15 mouse cellular contexts compared by ENCODE assay signal in genomic region chr9:40709141-40709537, GRCm38 (mm10). TPM values are rescaled to one million over a fixed set of nuclear protein-coding genes. Genes with fewer than 3 reads are reported as not detected.
DNase-seq lines count a peak whose midpoint lies in the region; ATAC-seq and TF ChIP-seq lines count a peak whose summit lies in the region.
"Had no signal": no experiment of that assay in that cellular context is flagged by ENCODE, and none has a peak within 500 bp of the region (broad histone marks: within the 10 kb centered on the region; RNA-seq: fewer than 3 reads in every experiment).

No protein-coding gene starts in this region.

- no peak for TF ChIP-seq CTCF in kidney, adult 2 months (conservative IDR thresholded peaks at IDR 0.05; ENCODE audit: insufficient read depth, insufficient read length, low read depth, low read length)

- H3K27ac ChIP-seq in kidney, embryonic 14.5 days (ENCODE audit: low read depth, low read length): peak overlapping the region; percentile 6; the same call in 1 of the 2 replicates
- no peak overlapping the region for H3K27ac ChIP-seq in kidney, adult 2 months (ENCODE audit: insufficient read depth, low read depth, low read length)
- H3K27ac ChIP-seq in forebrain, embryonic 13.5 days: peak overlapping the region; percentile 76
- peak overlapping the region; percentile 44; the same call in 1 of the 2 replicates for H3K27ac ChIP-seq in hindbrain, embryonic 16.5 days (ENCODE audit: low read depth, low read length)
- H3K27ac ChIP-seq in neural tube, embryonic 13.5 days (replicated peaks): peak overlapping the region; percentile 80
- H3K27ac ChIP-seq: liver, embryonic 12.5 days had no signal

- no peak overlapping the region for H3K9ac ChIP-seq in kidney, embryonic 14.5 days (ENCODE audit: low read depth, low read length)
- H3K9ac ChIP-seq in forebrain, embryonic 13.5 days: no peak overlapping the region
- H3K9ac ChIP-seq in hindbrain, embryonic 16.5 days (ENCODE audit: low read depth, low read length): no peak overlapping the region
- H3K9ac ChIP-seq in neural tube, embryonic 13.5 days: no peak overlapping the region
- H3K9ac ChIP-seq: liver, embryonic 12.5 days had no signal

- no peak overlapping the region for H3K4me2 ChIP-seq in kidney, embryonic 14.5 days (replicated peaks; ENCODE audit: low read depth, low read length)
- H3K4me2 ChIP-seq in forebrain, embryonic 13.5 days: no peak overlapping the region
- H3K4me2 ChIP-seq in hindbrain, embryonic 16.5 days (ENCODE audit: low read length): no peak overlapping the region
- H3K4me2 ChIP-seq in neural tube, embryonic 13.5 days: no peak overlapping the region
- H3K4me2 ChIP-seq: heart, embryonic 11.5 days; liver, embryonic 12.5 days had no signal

- H3K4me3 ChIP-seq in kidney, embryonic 14.5 days (ENCODE audit: low read length): no peak overlapping the region
- no peak overlapping the region for H3K4me3 ChIP-seq in kidney, adult 2 months (ENCODE audit: insufficient read depth, low read depth, low read length)
- no peak overlapping the region for H3K4me3 ChIP-seq in forebrain, embryonic 13.5 days
- H3K4me3 ChIP-seq in hindbrain, embryonic 16.5 days (ENCODE audit: low read length): no peak overlapping the region
- no peak overlapping the region for H3K4me3 ChIP-seq in neural tube, embryonic 13.5 days
- H3K4me3 ChIP-seq: liver, embryonic 12.5 days had no signal

- H3K36me3 ChIP-seq in kidney, embryonic 14.5 days (ENCODE audit: control insufficient read depth, insufficient read depth, low read length): no peaks in the 10 kb centered on the region
- no peaks in the 10 kb centered on the region for H3K36me3 ChIP-seq in kidney, adult 2 months (ENCODE audit: control insufficient read depth, insufficient read depth, low read length)
- no peaks in the 10 kb centered on the region for H3K36me3 ChIP-seq in forebrain, embryonic 13.5 days (ENCODE audit: poor library complexity, severe bottlenecking)
- H3K36me3 ChIP-seq in hindbrain, embryonic 16.5 days (ENCODE audit: control insufficient read depth, insufficient read depth, low read length): no peaks in the 10 kb centered on the region
- no peaks in the 10 kb centered on the region for H3K36me3 ChIP-seq in neural tube, embryonic 13.5 days
- H3K36me3 ChIP-seq: liver, embryonic 12.5 days had no signal

- H3K27me3 ChIP-seq in kidney, embryonic 14.5 days (ENCODE audit: control insufficient read depth, insufficient read depth, low read length): no peaks in the 10 kb centered on the region
- no peaks in the 10 kb centered on the region for H3K27me3 ChIP-seq in kidney, adult 2 months (replicated peaks; ENCODE audit: control insufficient read depth, insufficient read depth, low read length)
- no peaks in the 10 kb centered on the region for H3K27me3 ChIP-seq in forebrain, embryonic 13.5 days
- H3K27me3 ChIP-seq in hindbrain, embryonic 16.5 days (replicated peaks; ENCODE audit: control insufficient read depth, insufficient read depth, low read length): no peaks in the 10 kb centered on the region
- H3K27me3 ChIP-seq in neural tube, embryonic 13.5 days: no peaks in the 10 kb centered on the region
- H3K27me3 ChIP-seq: liver, embryonic 12.5 days had no signal

- 55% methylated on average over 7 of the region's 7 CpGs for WGBS in kidney, embryonic 14.5 days
- 69% methylated on average over 7 of the region's 7 CpGs for WGBS in kidney, adult 2 months
- 67% methylated on average over 7 of the region's 7 CpGs for WGBS in forebrain, embryonic 13.5 days
- 47% methylated on average over 7 of the region's 7 CpGs for WGBS in hindbrain, embryonic 16.5 days
- 54% methylated on average over 7 of the region's 7 CpGs for WGBS in neural tube, embryonic 13.5 days

- ATAC-seq in kidney, embryonic 14.5 days (ENCODE audit: low FRiP score, low TSS enrichment): no peak
- ATAC-seq in forebrain, embryonic 13.5 days: peak; percentile 14; the same call in 1 of the 2 replicates
- ATAC-seq in hindbrain, embryonic 16.5 days: peak; percentile 28; the same call in 1 of the 2 replicates
- peak; percentile 20; the same call in 1 of the 2 replicates for ATAC-seq in neural tube, embryonic 13.5 days (ENCODE audit: low read depth)
- ATAC-seq in frontal cortex, adult (ENCODE audit: low TSS enrichment): no peak
- ATAC-seq: liver, embryonic 12.5 days had no signal

- DNase-seq in kidney, adult 2 months: no peak
- DNase-seq in adrenal gland, adult (ENCODE audit: inconsistent age in 2 of 2, low spot score in 1 of 2): no peak
- no peak for DNase-seq in thymus, postnatal 25 days
- DNase-seq: adrenal gland, postnatal 36 days; B cell, adult 2 months; cerebellum, adult 11 months had no signal

- peaks cover 35% of the 10 kb centered on the region for H3K4me1 ChIP-seq in kidney, embryonic 14.5 days (ENCODE audit: control insufficient read depth, insufficient read depth, low read length)
- no peaks in the 10 kb centered on the region for H3K4me1 ChIP-seq in kidney, adult 2 months (ENCODE audit: control insufficient read depth, insufficient read depth, low read length)
- H3K4me1 ChIP-seq in forebrain, embryonic 13.5 days: peaks cover 19% of the 10 kb centered on the region
- peaks cover 13% of the 10 kb centered on the region for H3K4me1 ChIP-seq in hindbrain, embryonic 16.5 days (ENCODE audit: control insufficient read depth, insufficient read depth, low read depth, low read length)
- peaks cover 48% of the 10 kb centered on the region for H3K4me1 ChIP-seq in neural tube, embryonic 13.5 days (replicated peaks)

- TF ChIP-seq POLR2A in kidney, adult 2 months (IDR thresholded peaks at IDR 0.05; ENCODE audit: low read depth, low read length): no peak

- no peaks in the 10 kb centered on the region for H3K9me3 ChIP-seq in kidney, embryonic 14.5 days (ENCODE audit: control insufficient read depth, low read length)
- no peaks in the 10 kb centered on the region for H3K9me3 ChIP-seq in forebrain, embryonic 13.5 days (replicated peaks)
- no peaks in the 10 kb centered on the region for H3K9me3 ChIP-seq in hindbrain, embryonic 16.5 days (ENCODE audit: control insufficient read depth, low read length)
- H3K9me3 ChIP-seq in neural tube, embryonic 13.5 days: no peaks in the 10 kb centered on the region
- H3K9me3 ChIP-seq: liver, embryonic 12.5 days had no signal

RNA-seq across cellular contexts. Expression of gene Clmp, which starts 23.4 kb away (rescaled TPM):
- 39.0 and 41.5 TPM in 2 replicates for polyA plus RNA-seq in kidney, embryonic 14.5 days (2014; fragmentation: Nextera tagmentation; extraction: Ambion mirVana)
- 4.5 and 5.1 TPM in 2 replicates for polyA plus RNA-seq in kidney, adult 2 months (2012; rRNA removed)
- 26.3 and 32.4 TPM in 2 replicates for polyA plus RNA-seq in forebrain, embryonic 13.5 days (2015; fragmentation: Nextera tagmentation; extraction: Ambion mirVana)
- 49.1 and 54.2 TPM in 2 replicates for polyA plus RNA-seq in hindbrain, embryonic 16.5 days (2015; fragmentation: Nextera tagmentation; extraction: Ambion mirVana)
- polyA plus RNA-seq in neural tube, embryonic 13.5 days (2015; fragmentation: Nextera tagmentation; extraction: Ambion mirVana): 51.5 and 52.0 TPM in 2 replicates

RNA-seq across cellular contexts. Expression of gene Gm21915, which starts 38.7 kb away (rescaled TPM):
- polyA plus RNA-seq in kidney, embryonic 14.5 days (2014; fragmentation: Nextera tagmentation; extraction: Ambion mirVana): not detected in 2 replicates
- polyA plus RNA-seq in kidney, adult 2 months (2012; rRNA removed): not detected in 2 replicates
- not detected in 2 replicates for polyA plus RNA-seq in forebrain, embryonic 13.5 days (2015; fragmentation: Nextera tagmentation; extraction: Ambion mirVana)
- polyA plus RNA-seq in hindbrain, embryonic 16.5 days (2015; fragmentation: Nextera tagmentation; extraction: Ambion mirVana): not detected in 2 replicates
- not detected in 2 replicates for polyA plus RNA-seq in neural tube, embryonic 13.5 days (2015; fragmentation: Nextera tagmentation; extraction: Ambion mirVana)
- polyA plus RNA-seq: heart, embryonic 11.5 days; liver, embryonic 12.5 days; lung, postnatal 0 days; spleen, adult 2 months had no signal

Comparison
In these comparisons a context has a peak if more than half of its experiments do, and no peak if none do; other contexts are left out.
1. ATAC-seq: peak in forebrain, embryonic 13.5 days (single experiment), hindbrain, embryonic 16.5 days (single experiment) and neural tube, embryonic 13.5 days (single experiment); none in kidney, embryonic 14.5 days (single experiment) and frontal cortex, adult (single experiment).